Mouse (Mus musculus) embryonic facial prominence, embryonic 11.5 days (tissue): ENCODE data around the gene Mtus2. TPM values are rescaled to one million over a fixed set of nuclear protein-coding genes. Genes with fewer than 3 reads are reported as not detected.

ENCODE experiments used
- ATAC-seq: fragments of 200-750 bp; cut with Nextera tagmentation; replicated peaks from 2 replicates; pipeline ENCODE4 v1.8.0; 2017; ENCODE audit warnings: low read depth; ENCODE audit not compliant: insufficient number of reproducible peaks, low FRiP score, low TSS enrichment
- DNase-seq: peaks from one replicate; pipeline ENCODE4 v3.0.0-alpha.2; 2015; ENCODE audit warnings: low spot score
- H3K27ac ChIP-seq: fragments of 300-500 bp; sonication (generic); replicated peaks from 2 replicates; pipeline ENCODE4 v1.5.1; 2014; ENCODE audit warnings: mild to moderate bottlenecking, low read depth, low read length, control low read depth
- H3K27me3 ChIP-seq: fragments of 300-500 bp; sonication (generic); 2 replicates; pipeline ENCODE4 v1.6.1; 2014; ENCODE audit warnings: mild to moderate bottlenecking, low read length, moderate library complexity, mixed read lengths; ENCODE audit not compliant: control insufficient read depth, insufficient read depth
- H3K36me3 ChIP-seq: fragments of 300-500 bp; sonication (generic); replicated peaks from 2 replicates; pipeline ENCODE4 v1.6.1; 2014; ENCODE audit warnings: low read depth, mild to moderate bottlenecking, low read length, moderate library complexity, mixed read lengths; ENCODE audit not compliant: control insufficient read depth, insufficient read depth
- H3K4me1 ChIP-seq: fragments of 300-500 bp; sonication (generic); 2 replicates; pipeline ENCODE4 v1.6.1; 2014; ENCODE audit warnings: low read length, mixed read lengths; ENCODE audit not compliant: control insufficient read depth, insufficient read depth
- H3K4me2 ChIP-seq: fragments of 300-500 bp; sonication (generic); 2 replicates; pipeline ENCODE4 v1.6.1; 2014; ENCODE audit warnings: low read depth, mild to moderate bottlenecking, control low read depth, low read length, moderate library complexity
- H3K4me3 ChIP-seq: fragments of 300-500 bp; sonication (generic); 2 replicates; pipeline ENCODE4 v1.5.1; 2014; ENCODE audit warnings: low read depth, low read length, control low read depth
- H3K9ac ChIP-seq: fragments of 300-500 bp; sonication (generic); replicated peaks from 2 replicates; pipeline ENCODE4 v1.6.1; 2014; ENCODE audit warnings: mild to moderate bottlenecking, control low read depth, low read length
- H3K9me3 ChIP-seq: fragments of 300-500 bp; sonication (generic); replicated peaks from 2 replicates; pipeline ENCODE4 v1.6.1; 2016; ENCODE audit warnings: mild to moderate bottlenecking, low read length, inconsistent platforms, mixed read lengths; ENCODE audit not compliant: control insufficient read depth
- WGBS: fragments of 180-500 bp; shearing (Covaris S2); extraction: QIAGEN DNeasy Blood & Tissue Kit; methylation state at CpG from one replicate; pipeline ENCODE4 v1.1.7; 2014; 5-methylcytosine and 5-hydroxymethylcytosine counted together
- polyA plus RNA-seq: library from polyadenylated mRNA; unstranded; fragments of >200 nt; fragmentation: Nextera tagmentation; extraction: Ambion mirVana; gene quantifications from 2 replicates; pipeline ENCODE4 v1.2.1, GENCODE M21; 2014

Mtus2 gene
- polyA plus RNA-seq, 1 experiment from 2014 or later, result 10.6 TPM

- H3K9me3 ChIP-seq, result no peaks in the 10 kb centered on the region
- H3K9ac ChIP-seq, result no peak overlapping the region
- H3K4me3 ChIP-seq, result no peak overlapping the region
- no peaks in the 10 kb centered on the region for H3K27me3 ChIP-seq
- WGBS, result 60% methylated on average over 2 of the region's 2 CpGs
- H3K27ac ChIP-seq, result no peak overlapping the region
- DNase-seq (no peak), ATAC-seq (no peak)
- H3K4me1 ChIP-seq, result no peaks in the 10 kb centered on the region; the same call in 1 of the 2 replicates
- no peak overlapping the region for H3K4me2 ChIP-seq
- no peaks in the 10 kb centered on the region for H3K36me3 ChIP-seq
Observed at GRCm38 (mm10) chr5:148266841-148267240, 309.7 kb downstream of the Mtus2 start.

GRCm38 (mm10) chr5:148267446-148267845 is 310.3 kb downstream of the Mtus2 start:
- Histone ChIP-seq H3K4me3 (no peak overlapping the region), H3K9ac (no peak overlapping the region), H3K27me3 (no peaks in the 10 kb centered on the region), H3K4me2 (no peak overlapping the region), H3K9me3 (no peaks in the 10 kb centered on the region), H3K36me3 (no peaks in the 10 kb centered on the region), H3K27ac (no peak overlapping the region), H3K4me1 (no peaks in the 10 kb centered on the region; the same call in 1 of the 2 replicates)
- ATAC-seq (no peak), DNase-seq (no peak)
- WGBS, result 60% methylated on average over 4 of the region's 4 CpGs

- H3K27me3 ChIP-seq, result no peaks in the 10 kb centered on the region
- no peak overlapping the region for H3K4me2 ChIP-seq
- no peak overlapping the region for H3K4me3 ChIP-seq
- no peaks in the 10 kb centered on the region; the same call in 1 of the 2 replicates for H3K4me1 ChIP-seq
- DNase-seq, result peak; percentile 26
- no peaks in the 10 kb centered on the region for H3K36me3 ChIP-seq
- WGBS, result 72% methylated on average over 6 of the region's 6 CpGs
- H3K9me3 ChIP-seq, result no peaks in the 10 kb centered on the region
- no peak overlapping the region for H3K9ac ChIP-seq
- no peak for ATAC-seq
- H3K27ac ChIP-seq, result no peak overlapping the region
Observed at GRCm38 (mm10) chr5:148272065-148272464, 314.9 kb downstream of the Mtus2 start.

- no peaks in the 10 kb centered on the region; the same call in 1 of the 2 replicates for H3K4me1 ChIP-seq
- H3K4me2 ChIP-seq, result no peak overlapping the region
- no peak for DNase-seq
- no peaks in the 10 kb centered on the region for H3K27me3 ChIP-seq
- H3K27ac ChIP-seq, result no peak overlapping the region
- no peak overlapping the region for H3K9ac ChIP-seq
- H3K36me3 ChIP-seq, result no peaks in the 10 kb centered on the region
- H3K4me3 ChIP-seq, result no peak overlapping the region
- 82% methylated on average over 6 of the region's 6 CpGs for WGBS
- ATAC-seq, result no peak
- H3K9me3 ChIP-seq, result no peaks in the 10 kb centered on the region
Observed at GRCm38 (mm10) chr5:148272771-148273170, 315.7 kb downstream of the Mtus2 start.

- H3K9ac ChIP-seq, result no peak overlapping the region
- no peak overlapping the region for H3K4me2 ChIP-seq
- H3K27ac ChIP-seq, result no peak overlapping the region
- no peaks in the 10 kb centered on the region for H3K36me3 ChIP-seq
- H3K27me3 ChIP-seq, result no peaks in the 10 kb centered on the region
- 76% methylated on average over 8 of the region's 8 CpGs for WGBS
- no peak for DNase-seq
- H3K4me3 ChIP-seq, result no peak overlapping the region
- ATAC-seq, result no peak
- H3K4me1 ChIP-seq, result no peaks in the 10 kb centered on the region
- H3K9me3 ChIP-seq, result no peaks in the 10 kb centered on the region
Observed at GRCm38 (mm10) chr5:148278233-148278632, 321.1 kb downstream of the Mtus2 start.

GRCm38 (mm10) chr5:148280321-148280720 is 323.2 kb downstream of the Mtus2 start:
- no peak overlapping the region for H3K4me3 ChIP-seq
- H3K4me1 ChIP-seq, result no peaks in the 10 kb centered on the region
- no peaks in the 10 kb centered on the region for H3K9me3 ChIP-seq
- no peak overlapping the region for H3K4me2 ChIP-seq
- WGBS, result 87% methylated on average over 5 of the region's 5 CpGs
- H3K27me3 ChIP-seq, result no peaks in the 10 kb centered on the region
- no peaks in the 10 kb centered on the region for H3K36me3 ChIP-seq
- no peak overlapping the region for H3K27ac ChIP-seq
- H3K9ac ChIP-seq, result no peak overlapping the region
- ATAC-seq, result no peak
- no peak for DNase-seq

- WGBS, result 83% methylated on average over 6 of the region's 6 CpGs
Observed at GRCm38 (mm10) chr5:148282093-148282492, 325.0 kb downstream of the Mtus2 start.

GRCm38 (mm10) chr5:148282631-148283030 is 325.5 kb downstream of the Mtus2 start:
- Histone ChIP-seq H3K9ac (no peak overlapping the region), H3K36me3 (no peaks in the 10 kb centered on the region), H3K27ac (no peak overlapping the region), H3K4me1 (no peaks in the 10 kb centered on the region), H3K27me3 (no peaks in the 10 kb centered on the region), H3K4me3 (no peak overlapping the region), H3K9me3 (no peaks in the 10 kb centered on the region), H3K4me2 (no peak overlapping the region)
- ATAC-seq, result no peak
- DNase-seq, result no peak
- WGBS, result 94% methylated on average over 5 of the region's 5 CpGs

More at GRCm38 (mm10) chr5:148282093-148282492, 325.0 kb downstream of the Mtus2 start:
- no peak overlapping the region for H3K4me3 ChIP-seq
- no peaks in the 10 kb centered on the region for H3K27me3 ChIP-seq
- no peak overlapping the region for H3K9ac ChIP-seq
- no peaks in the 10 kb centered on the region for H3K36me3 ChIP-seq
- H3K4me1 ChIP-seq, result no peaks in the 10 kb centered on the region
- no peak overlapping the region for H3K27ac ChIP-seq
- H3K4me2 ChIP-seq, result no peak overlapping the region
- no peaks in the 10 kb centered on the region for H3K9me3 ChIP-seq
- no peak for DNase-seq
- no peak for ATAC-seq
